Mouse (Mus musculus) small intestine, adult 10 weeks (tissue): ENCODE measurements around the gene Gm2030. TPM values are rescaled to one million over a fixed set of nuclear protein-coding genes. Genes with fewer than 3 reads are reported as not detected.

Experiments
- polyA plus RNA-seq: library from polyadenylated mRNA; stranded (reverse); fragments of 350-450 nt; fragmentation: Illumina TruSeq; extraction: RNeasy Lipid Tissue Mini Kit (QIAGEN cat#74804); gene quantifications from one replicate; pipeline ENCODE4 v1.2.3, GENCODE M21; 2014; ENCODE audit warnings: low replicate concordance

Gene Gm2030
- not detected for polyA plus RNA-seq

GRCm38 (mm10) chrX:26309944-26310343 lies at the start of gene Gm2030:
Gene Gm2030 (minus strand): TSS chrX:26310044.

Other genes with a start within 250 kb of the Gm2030 start
- gene Gm2012, start 78.7 kb downstream of the Gm2030 start, polyA plus RNA-seq = not detected
- gene Slx, start 235.5 kb upstream of the Gm2030 start, polyA plus RNA-seq = not detected